Comparison of ENCODE assay signal across 8 mouse cellular contexts in genomic region chr5:151233400-151234031, GRCm38 (mm10). TPM values are rescaled to one million over a fixed set of nuclear protein-coding genes. Genes with fewer than 3 reads are reported as not detected.
DNase-seq lines count a peak whose midpoint lies in the region; ATAC-seq lines count a peak whose summit lies in the region.

Stard13 (minus strand) TSS chr5:151233836.

- DNase-seq in thymus, postnatal 4 days = peak; percentile 21
- no peak for DNase-seq in thymus, postnatal 25 days
- peak; percentile 37 for DNase-seq in forebrain, embryonic 10.5 days (ENCODE audit: extremely low spot score, low spot score)
- DNase-seq in kidney, postnatal 10 days = peak; percentile 70
- no peak for DNase-seq in B cell, adult 2 months

- H3K36me3 ChIP-seq in forebrain, embryonic 10.5 days (replicated peaks) = no peaks in the 10 kb centered on the region
- no peaks in the 10 kb centered on the region for H3K36me3 ChIP-seq in heart, embryonic 15.5 days
- H3K36me3 ChIP-seq in liver, embryonic 16.5 days (ENCODE audit: control insufficient read depth, insufficient read depth) = no peaks in the 10 kb centered on the region
- no peaks in the 10 kb centered on the region for H3K36me3 ChIP-seq in neural tube, embryonic 15.5 days

- peak within 1 kb of the TSS; percentile 66 for H3K4me3 ChIP-seq in forebrain, embryonic 10.5 days
- H3K4me3 ChIP-seq in heart, embryonic 15.5 days = peak within 1 kb of the TSS; percentile 59
- H3K4me3 ChIP-seq in liver, embryonic 16.5 days (ENCODE audit: low read depth, low read length) = peak within 1 kb of the TSS; percentile 55
- H3K4me3 ChIP-seq in neural tube, embryonic 15.5 days (replicated peaks) = peak within 1 kb of the TSS; percentile 58

- peak within 1 kb of the TSS; percentile 85 for H3K27ac ChIP-seq in forebrain, embryonic 10.5 days
- H3K27ac ChIP-seq in heart, embryonic 15.5 days = no peak within 1 kb of the TSS
- no peak within 1 kb of the TSS for H3K27ac ChIP-seq in liver, embryonic 16.5 days (ENCODE audit: low read length)
- H3K27ac ChIP-seq in neural tube, embryonic 15.5 days (replicated peaks) = 0 out of 2 replicates have a peak within 1 kb of the TSS, but pooled peaks have one; percentile 33

- H3K9ac ChIP-seq in heart, embryonic 15.5 days = peak within 1 kb of the TSS; percentile 66
- H3K9ac ChIP-seq in liver, embryonic 16.5 days (ENCODE audit: low read depth, low read length) = peak within 1 kb of the TSS; percentile 52
- H3K9ac ChIP-seq in neural tube, embryonic 15.5 days (replicated peaks) = peak within 1 kb of the TSS; percentile 67

- under 1% methylated on average over 49 of the region's 49 CpGs for WGBS in forebrain, embryonic 10.5 days
- under 1% methylated on average over 49 of the region's 49 CpGs for WGBS in heart, embryonic 15.5 days
- WGBS in liver, embryonic 16.5 days (ENCODE audit: insufficient replicate concordance) = under 1% methylated on average over 49 of the region's 49 CpGs
- WGBS in neural tube, embryonic 15.5 days = under 1% methylated on average over 47 of the region's 49 CpGs

- peak; percentile 76 for ATAC-seq in heart, embryonic 15.5 days (replicated peaks; ENCODE audit: insufficient number of reproducible peaks, insufficient read depth, low FRiP score, low read depth)
- ATAC-seq in liver, embryonic 16.5 days (ENCODE audit: low read depth) = peak; percentile 55
- ATAC-seq in neural tube, embryonic 15.5 days (ENCODE audit: low FRiP score) = peak; percentile 70; the same call in 1 of the 2 replicates

- no peaks in the 10 kb centered on the region for H3K9me3 ChIP-seq in forebrain, embryonic 10.5 days
- H3K9me3 ChIP-seq in heart, embryonic 15.5 days (replicated peaks) = no peaks in the 10 kb centered on the region
- H3K9me3 ChIP-seq in liver, embryonic 16.5 days (replicated peaks; ENCODE audit: control insufficient read depth, low read length) = no peaks in the 10 kb centered on the region
- H3K9me3 ChIP-seq in neural tube, embryonic 15.5 days (replicated peaks) = no peaks in the 10 kb centered on the region

- H3K4me2 ChIP-seq in heart, embryonic 15.5 days = peak within 1 kb of the TSS; percentile 98
- H3K4me2 ChIP-seq in liver, embryonic 16.5 days (ENCODE audit: low read depth, low read length) = peak within 1 kb of the TSS; percentile 65
- H3K4me2 ChIP-seq in neural tube, embryonic 15.5 days = peak within 1 kb of the TSS; percentile 99

- peaks cover 38% of the 10 kb centered on the region for H3K27me3 ChIP-seq in forebrain, embryonic 10.5 days (ENCODE audit: poor library complexity, severe bottlenecking)
- H3K27me3 ChIP-seq in heart, embryonic 15.5 days = peaks cover 5% of the 10 kb centered on the region; the same call in 1 of the 2 replicates
- peaks cover 18% of the 10 kb centered on the region for H3K27me3 ChIP-seq in liver, embryonic 16.5 days (ENCODE audit: control insufficient read depth, insufficient read depth, low read depth, low read length)
- peaks cover 4% of the 10 kb centered on the region; the same call in 1 of the 2 replicates for H3K27me3 ChIP-seq in neural tube, embryonic 15.5 days (replicated peaks)

- peaks cover 15% of the 10 kb centered on the region for H3K4me1 ChIP-seq in forebrain, embryonic 10.5 days
- H3K4me1 ChIP-seq in heart, embryonic 15.5 days (replicated peaks) = peaks cover 11% of the 10 kb centered on the region
- H3K4me1 ChIP-seq in liver, embryonic 16.5 days (ENCODE audit: control insufficient read depth, low read depth, low read length) = peaks cover 2% of the 10 kb centered on the region; the same call in 1 of the 2 replicates
- peaks cover 14% of the 10 kb centered on the region for H3K4me1 ChIP-seq in neural tube, embryonic 15.5 days

RNA-seq across cellular contexts. Expression of gene Stard13, which starts in this region (rescaled TPM):
- polyA plus RNA-seq in forebrain, embryonic 10.5 days (2016; fragmentation: Nextera tagmentation; extraction: Ambion mirVana) = 3.1 and 3.7 TPM in 2 replicates
- 3.9 and 6.8 TPM in 2 replicates for polyA plus RNA-seq in heart, embryonic 15.5 days (2015; fragmentation: Nextera tagmentation; extraction: Ambion mirVana)
- 0.98 and 1.4 TPM in 2 replicates for polyA plus RNA-seq in liver, embryonic 16.5 days (2015; fragmentation: Nextera tagmentation; extraction: Ambion mirVana)
- 5.9 and 6.0 TPM in 2 replicates for polyA plus RNA-seq in neural tube, embryonic 15.5 days (2015; fragmentation: Nextera tagmentation; extraction: Ambion mirVana)

Comparison
In these comparisons a context has a peak if more than half of its experiments do, and no peak if none do; other contexts are left out.
1. DNase-seq: peak in thymus, postnatal 4 days (single experiment), forebrain, embryonic 10.5 days (single experiment) and kidney, postnatal 10 days (single experiment); none in thymus, postnatal 25 days (single experiment) and B cell, adult 2 months (0 of 2).
2. H3K27ac ChIP-seq: peak in forebrain, embryonic 10.5 days (single experiment) and neural tube, embryonic 15.5 days (single experiment); none in heart, embryonic 15.5 days (single experiment) and liver, embryonic 16.5 days (single experiment).
3. Peak in every context shown above with its lines, with median percentiles within 50 percentile points of each other: H3K4me3 ChIP-seq, ATAC-seq, H3K4me2 ChIP-seq and H3K9ac ChIP-seq.